Mouse (Mus musculus) midbrain, embryonic 15.5 days (tissue): ENCODE data around the gene St8sia1. TPM values are rescaled to one million over a fixed set of nuclear protein-coding genes. Genes with fewer than 3 reads are reported as not detected.

Experiments
- ATAC-seq: fragments of 200-750 bp; cut with Nextera tagmentation; replicated peaks from 2 replicates; pipeline ENCODE4 v1.8.0; 2017; ENCODE audit warnings: moderate TSS enrichment
- H3K27ac ChIP-seq: fragments of 300-500 bp; sonication (generic); 2 replicates; pipeline ENCODE4 v1.5.1; 2015; ENCODE audit warnings: mild to moderate bottlenecking, inconsistent platforms
- H3K27me3 ChIP-seq: fragments of 300-500 bp; sonication (generic); replicated peaks from 2 replicates; pipeline ENCODE4 v1.6.1; 2015; ENCODE audit warnings: inconsistent platforms
- H3K36me3 ChIP-seq: fragments of 300-500 bp; sonication (generic); replicated peaks from 2 replicates; pipeline ENCODE4 v1.6.1; 2015; ENCODE audit warnings: inconsistent platforms
- H3K4me1 ChIP-seq: fragments of 300-500 bp; sonication (generic); 2 replicates; pipeline ENCODE4 v1.6.1; 2015; ENCODE audit warnings: inconsistent platforms
- H3K4me2 ChIP-seq: fragments of 300-500 bp; sonication (generic); 2 replicates; pipeline ENCODE4 v1.6.1; 2015; ENCODE audit warnings: inconsistent platforms, mild to moderate bottlenecking, moderate library complexity
- H3K4me3 ChIP-seq: fragments of 300-500 bp; sonication (generic); 2 replicates; pipeline ENCODE4 v1.5.1; 2015; ENCODE audit warnings: mild to moderate bottlenecking, inconsistent platforms
- H3K9ac ChIP-seq: fragments of 300-500 bp; sonication (generic); 2 replicates; pipeline ENCODE4 v1.6.1; 2015; ENCODE audit warnings: mild to moderate bottlenecking, inconsistent platforms
- H3K9me3 ChIP-seq: fragments of 300-500 bp; sonication (generic); 2 replicates; pipeline ENCODE4 v1.6.1; 2016; ENCODE audit warnings: inconsistent platforms
- WGBS: fragments of 180-500 bp; shearing (Covaris S2); methylation state at CpG from one replicate; pipeline ENCODE4 v1.1.7; 2015; ENCODE audit warnings: mixed read lengths; 5-methylcytosine and 5-hydroxymethylcytosine counted together
- polyA plus RNA-seq: library from polyadenylated mRNA; unstranded; fragments of >200 nt; fragmentation: Nextera tagmentation; extraction: Ambion mirVana; gene quantifications from 2 replicates; pipeline ENCODE4 v1.2.1, GENCODE M21; 2015

St8sia1 gene
- polyA plus RNA-seq, 1 experiment from 2014 or later: 8.8 TPM

- no peak overlapping the region for H3K4me2 ChIP-seq
- no peaks in the 10 kb centered on the region for H3K36me3 ChIP-seq
- no peak overlapping the region for H3K9ac ChIP-seq
- no peaks in the 10 kb centered on the region for H3K9me3 ChIP-seq
- no peak for ATAC-seq
- WGBS: 84% methylated on average over 10 of the region's 10 CpGs
- no peaks in the 10 kb centered on the region for H3K27me3 ChIP-seq
- no peaks in the 10 kb centered on the region for H3K4me1 ChIP-seq
- H3K27ac ChIP-seq: no peak overlapping the region
- no peak overlapping the region for H3K4me3 ChIP-seq
Measured at GRCm38 (mm10) chr6:142914676-142915075, 49.6 kb downstream of the St8sia1 start.

GRCm38 (mm10) chr6:142911263-142911662, 53.0 kb downstream of the St8sia1 start:
- Histone ChIP-seq H3K4me3 (no peak overlapping the region), H3K36me3 (0 out of 2 replicates have a peak, but pooled peaks cover 3% of the 10 kb centered on the region), H3K9ac (no peak overlapping the region), H3K4me2 (no peak overlapping the region), H3K4me1 (no peaks in the 10 kb centered on the region), H3K27me3 (no peaks in the 10 kb centered on the region), H3K9me3 (no peaks in the 10 kb centered on the region), H3K27ac (no peak overlapping the region)
- no peak for ATAC-seq
- 95% methylated on average over 3 of the region's 3 CpGs for WGBS

GRCm38 (mm10) chr6:142910721-142911120, 53.5 kb downstream of the St8sia1 start:
- WGBS: 100% methylated on average over 7 of the region's 7 CpGs

GRCm38 (mm10) chr6:142909771-142910105, 54.5 kb downstream of the St8sia1 start:
- Histone ChIP-seq H3K9me3 (no peaks in the 10 kb centered on the region), H3K27me3 (no peaks in the 10 kb centered on the region), H3K4me2 (no peak overlapping the region), H3K9ac (no peak overlapping the region), H3K27ac (no peak overlapping the region), H3K4me3 (no peak overlapping the region), H3K4me1 (no peaks in the 10 kb centered on the region), H3K36me3 (0 out of 2 replicates have a peak, but pooled peaks cover 3% of the 10 kb centered on the region)
- no peak for ATAC-seq
- whole genome bisulfite sequencing: 91% methylated on average over 3 of the region's 3 CpGs

More at GRCm38 (mm10) chr6:142910721-142911120, 53.5 kb downstream of the St8sia1 start:
- Histone ChIP-seq H3K4me1 (no peaks in the 10 kb centered on the region), H3K27me3 (no peaks in the 10 kb centered on the region), H3K27ac (no peak overlapping the region), H3K9me3 (no peaks in the 10 kb centered on the region), H3K36me3 (0 out of 2 replicates have a peak, but pooled peaks cover 3% of the 10 kb centered on the region), H3K4me2 (no peak overlapping the region), H3K9ac (no peak overlapping the region), H3K4me3 (no peak overlapping the region)
- no peak for ATAC-seq

- Histone ChIP-seq H3K9ac (no peak overlapping the region), H3K4me1 (no peaks in the 10 kb centered on the region), H3K4me3 (no peak overlapping the region), H3K36me3 (0 out of 2 replicates have a peak, but pooled peaks cover 3% of the 10 kb centered on the region), H3K27me3 (no peaks in the 10 kb centered on the region), H3K27ac (no peak overlapping the region), H3K9me3 (no peaks in the 10 kb centered on the region), H3K4me2 (no peak overlapping the region)
- 81% methylated on average over 5 of the region's 5 CpGs for WGBS
- ATAC-seq: no peak
Measured at GRCm38 (mm10) chr6:142908911-142909770, 55.1 kb downstream of the St8sia1 start.

GRCm38 (mm10) chr6:142908412-142908811, 55.8 kb downstream of the St8sia1 start:
- Histone ChIP-seq H3K9ac (no peak overlapping the region), H3K36me3 (0 out of 2 replicates have a peak, but pooled peaks cover 3% of the 10 kb centered on the region), H3K27ac (no peak overlapping the region), H3K9me3 (no peaks in the 10 kb centered on the region), H3K27me3 (no peaks in the 10 kb centered on the region), H3K4me1 (no peaks in the 10 kb centered on the region), H3K4me2 (no peak overlapping the region), H3K4me3 (no peak overlapping the region)
- ATAC-seq: no peak
- WGBS: 86% methylated on average over 3 of the region's 3 CpGs

GRCm38 (mm10) chr6:142895371-142895770, 68.9 kb downstream of the St8sia1 start:
- H3K9ac ChIP-seq: no peak overlapping the region
- no peaks in the 10 kb centered on the region for H3K9me3 ChIP-seq
- no peak for ATAC-seq
- no peak overlapping the region for H3K27ac ChIP-seq
- H3K4me2 ChIP-seq: no peak overlapping the region
- no peaks in the 10 kb centered on the region for H3K27me3 ChIP-seq
- no peak overlapping the region for H3K4me3 ChIP-seq
- no peaks in the 10 kb centered on the region for H3K4me1 ChIP-seq
- 89% methylated on average over 3 of the region's 3 CpGs for WGBS
- H3K36me3 ChIP-seq: no peaks in the 10 kb centered on the region

GRCm38 (mm10) chr6:142893716-142894115, 70.5 kb downstream of the St8sia1 start:
- ATAC-seq: no peak
- H3K36me3 ChIP-seq: no peaks in the 10 kb centered on the region
- 85% methylated on average over 4 of the region's 4 CpGs for WGBS
- no peak overlapping the region for H3K9ac ChIP-seq
- H3K4me1 ChIP-seq: no peaks in the 10 kb centered on the region
- no peaks in the 10 kb centered on the region for H3K9me3 ChIP-seq
- no peak overlapping the region for H3K4me2 ChIP-seq
- H3K27ac ChIP-seq: no peak overlapping the region
- no peak overlapping the region for H3K4me3 ChIP-seq
- no peaks in the 10 kb centered on the region for H3K27me3 ChIP-seq

GRCm38 (mm10) chr6:142890321-142890720, 73.9 kb downstream of the St8sia1 start:
- no peak overlapping the region for H3K27ac ChIP-seq
- H3K27me3 ChIP-seq: no peaks in the 10 kb centered on the region
- H3K4me3 ChIP-seq: no peak overlapping the region
- ATAC-seq: no peak
- H3K9me3 ChIP-seq: no peaks in the 10 kb centered on the region
- 96% methylated on average over 6 of the region's 6 CpGs for WGBS
- no peaks in the 10 kb centered on the region for H3K36me3 ChIP-seq
- H3K4me2 ChIP-seq: no peak overlapping the region
- H3K4me1 ChIP-seq: no peaks in the 10 kb centered on the region
- H3K9ac ChIP-seq: no peak overlapping the region

GRCm38 (mm10) chr6:142888970-142889740, 75.1 kb downstream of the St8sia1 start:
- Histone ChIP-seq H3K9ac (no peak overlapping the region), H3K27ac (no peak overlapping the region), H3K9me3 (no peaks in the 10 kb centered on the region), H3K36me3 (no peaks in the 10 kb centered on the region), H3K4me2 (no peak overlapping the region), H3K4me1 (no peaks in the 10 kb centered on the region), H3K4me3 (no peak overlapping the region), H3K27me3 (no peaks in the 10 kb centered on the region)
- 92% methylated on average over 9 of the region's 9 CpGs for WGBS
- no peak for ATAC-seq

GRCm38 (mm10) chr6:142888346-142888745, 75.9 kb downstream of the St8sia1 start:
- Histone ChIP-seq H3K27me3 (no peaks in the 10 kb centered on the region), H3K4me1 (no peaks in the 10 kb centered on the region), H3K4me2 (no peak overlapping the region), H3K27ac (no peak overlapping the region), H3K36me3 (no peaks in the 10 kb centered on the region), H3K9ac (no peak overlapping the region), H3K4me3 (no peak overlapping the region), H3K9me3 (no peaks in the 10 kb centered on the region)
- ATAC-seq: no peak
- WGBS: 80% methylated on average over 6 of the region's 6 CpGs

GRCm38 (mm10) chr6:142887375-142887774, 76.9 kb downstream of the St8sia1 start:
- no peaks in the 10 kb centered on the region for H3K4me1 ChIP-seq
- no peak overlapping the region for H3K4me3 ChIP-seq
- no peak for ATAC-seq
- no peak overlapping the region for H3K27ac ChIP-seq
- 95% methylated on average over 1 of the region's 1 CpGs for WGBS
- H3K27me3 ChIP-seq: no peaks in the 10 kb centered on the region
- H3K9ac ChIP-seq: no peak overlapping the region
- no peaks in the 10 kb centered on the region for H3K36me3 ChIP-seq
- no peak overlapping the region for H3K4me2 ChIP-seq
- no peaks in the 10 kb centered on the region for H3K9me3 ChIP-seq
